Mouse (Mus musculus): ENCODE results near the gene Fbxw2.
"Not testable (repeated sequence)": the region's sequence is repeated elsewhere in the genome, so short reads cannot be mapped to it uniquely, and the experiment has no call there.

Fbxw2 gene

GRCm38 (mm10) chr2:34825827-34826459 is at the start of gene Fbxw2:
Gene Fbxw2 (minus strand): TSS chr2:34826311.
- peak; percentile 92 for DNase-seq

- DNase-seq = no peak
Observed at GRCm38 (mm10) chr2:34874816-34875345, 48.8 kb upstream of the Fbxw2 start, which contains the start of gene Psmd5. Gene Psmd5 (minus strand): TSS chr2:34874968.

DNA sequence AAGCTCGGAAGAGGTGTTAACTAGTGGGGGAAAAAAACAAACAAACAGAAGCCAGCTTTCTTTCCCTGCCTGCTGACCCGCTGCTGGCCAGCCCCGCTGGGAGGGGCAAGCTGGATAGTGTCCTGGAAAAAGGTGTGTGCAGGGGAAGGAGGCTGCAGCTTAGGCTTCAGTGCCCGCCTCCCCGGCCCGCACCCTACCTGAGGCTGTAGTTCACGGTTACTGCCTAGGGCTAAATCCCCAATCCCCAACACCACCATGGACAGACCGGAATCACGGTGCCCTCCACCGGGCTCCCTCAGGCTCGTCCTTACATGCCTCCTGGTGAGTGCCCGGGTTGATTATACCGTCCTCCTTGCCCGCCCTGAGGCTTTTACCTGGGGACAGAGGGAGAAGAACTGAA is 48.2 kb upstream of the Fbxw2 start, which contains the start of gene Cutal:
TSS of gene Cutal (plus strand) at position 126 of the 400 bp plus-strand sequence.
- DNase-seq = no peak

- DNase-seq = peak; percentile 90
Observed at GRCm38 (mm10) chr2:34870520-34871474, 44.7 kb upstream of the Fbxw2 start.

- no peak for DNase-seq
Observed at GRCm38 (mm10) chr2:34869680-34870079, 43.6 kb upstream of the Fbxw2 start.

GRCm38 (mm10) chr2:34857728-34858127 is 31.6 kb upstream of the Fbxw2 start:
- DNase-seq = no peak

DNA sequence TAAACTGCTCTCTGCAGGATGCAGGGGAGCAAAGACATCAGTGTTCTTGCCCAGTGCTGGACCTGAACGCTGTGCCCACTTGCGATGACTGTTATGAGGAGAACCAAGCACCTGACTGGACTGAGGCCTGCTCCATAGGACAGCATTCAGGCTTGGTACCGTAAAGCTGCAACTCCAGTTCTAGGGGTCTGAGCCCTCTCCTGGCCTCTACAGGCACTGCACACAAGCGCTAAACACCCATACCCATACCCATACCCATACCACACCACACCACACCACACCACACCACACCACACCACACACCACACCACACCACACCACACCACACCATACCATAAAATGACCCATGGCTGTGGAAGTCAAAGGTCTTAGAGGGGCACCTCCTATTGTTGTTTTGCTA is 29.2 kb upstream of the Fbxw2 start:
- no peak for DNase-seq

- no peak for DNase-seq
Observed at GRCm38 (mm10) chr2:34847702-34848101, 21.6 kb upstream of the Fbxw2 start.

DNA sequence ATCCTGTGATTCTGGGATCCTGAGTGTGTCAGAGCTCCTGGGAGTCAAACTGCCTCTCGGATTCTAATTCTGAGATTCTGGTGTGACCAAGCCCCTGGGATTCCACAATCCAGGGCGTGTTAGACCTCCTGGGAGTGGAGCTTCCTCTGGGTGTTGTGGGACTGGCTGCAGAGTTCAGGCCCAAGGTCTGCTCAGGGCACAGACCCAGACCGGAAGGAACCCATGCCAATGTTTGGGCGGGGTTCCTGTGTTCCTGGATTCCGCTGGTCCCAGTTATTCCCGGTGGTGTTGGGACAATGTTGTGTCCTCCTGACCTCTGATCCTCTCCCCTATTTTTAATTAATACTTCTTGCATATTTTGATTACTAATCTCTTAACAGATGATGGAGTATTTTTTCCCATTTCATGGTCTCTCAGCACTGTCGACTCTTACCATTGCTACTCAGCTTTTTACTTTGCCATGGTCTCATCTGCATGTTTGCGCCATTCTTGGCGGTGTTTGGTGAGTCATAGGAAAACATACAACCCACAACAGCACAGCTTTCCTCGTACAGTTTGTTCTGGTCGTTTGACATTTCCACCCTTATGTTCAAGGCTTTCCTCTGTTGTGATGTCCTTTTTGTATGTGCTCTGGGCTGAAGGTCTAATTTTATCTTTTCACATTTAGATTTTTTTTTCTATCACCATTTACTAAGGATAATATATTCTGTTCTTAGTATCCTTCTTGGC is 17.3 kb upstream of the Fbxw2 start:
- no peak for DNase-seq

GRCm38 (mm10) chr2:34841706-34842105 is 15.6 kb upstream of the Fbxw2 start:
- no peak for DNase-seq

GRCm38 (mm10) chr2:34840143-34840542 is 14.0 kb upstream of the Fbxw2 start:
- not testable (repeated sequence) for DNase-seq

DNA sequence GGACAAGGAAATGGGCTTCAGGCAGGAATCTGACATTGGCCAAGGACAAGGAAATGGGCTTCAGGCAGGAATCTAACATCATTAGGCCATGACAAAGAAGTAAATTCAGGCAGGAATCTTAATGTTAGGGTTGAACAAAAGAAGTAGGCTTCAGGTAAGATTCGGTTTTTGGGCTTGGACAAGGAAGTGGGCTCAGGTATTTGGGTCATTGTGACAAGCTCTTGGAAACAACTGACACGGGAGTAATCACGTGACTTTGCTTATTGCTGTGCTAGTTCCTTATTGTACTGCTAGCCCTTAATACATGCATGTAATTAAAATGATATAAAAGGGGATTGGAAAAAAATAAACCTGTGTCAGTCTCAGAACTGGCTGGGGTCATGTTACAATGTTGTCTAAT is 9.6 kb upstream of the Fbxw2 start:
- no peak for DNase-seq

- no peak for DNase-seq
Observed at GRCm38 (mm10) chr2:34833624-34834023, 7.5 kb upstream of the Fbxw2 start.

- not testable (repeated sequence) for DNase-seq
Observed at GRCm38 (mm10) chr2:34832766-34833457, 6.8 kb upstream of the Fbxw2 start, which contains the start of gene Gm34653. Gene Gm34653 (plus strand): TSS chr2:34833007.

DNA sequence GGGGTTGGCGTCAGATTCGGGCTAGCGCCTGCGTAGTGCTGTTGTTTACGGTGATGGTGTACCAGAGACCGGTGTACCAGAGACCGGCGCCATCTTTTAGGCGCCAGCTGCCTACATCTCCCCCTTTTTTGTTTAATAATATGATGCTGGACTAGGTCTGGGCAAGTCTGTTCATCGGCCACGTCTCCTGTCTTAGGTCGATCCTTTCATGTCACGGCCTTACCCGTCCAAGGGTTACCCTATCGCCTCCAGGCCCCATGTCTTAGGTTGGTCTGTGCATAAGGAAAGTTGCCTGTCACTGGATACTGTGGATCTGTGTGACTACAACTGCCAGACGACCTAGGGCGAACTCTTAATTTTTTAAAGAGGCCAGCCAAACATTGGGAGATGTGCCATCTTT is 4.0 kb upstream of the Fbxw2 start:
- not testable (repeated sequence) for DNase-seq

DNA sequence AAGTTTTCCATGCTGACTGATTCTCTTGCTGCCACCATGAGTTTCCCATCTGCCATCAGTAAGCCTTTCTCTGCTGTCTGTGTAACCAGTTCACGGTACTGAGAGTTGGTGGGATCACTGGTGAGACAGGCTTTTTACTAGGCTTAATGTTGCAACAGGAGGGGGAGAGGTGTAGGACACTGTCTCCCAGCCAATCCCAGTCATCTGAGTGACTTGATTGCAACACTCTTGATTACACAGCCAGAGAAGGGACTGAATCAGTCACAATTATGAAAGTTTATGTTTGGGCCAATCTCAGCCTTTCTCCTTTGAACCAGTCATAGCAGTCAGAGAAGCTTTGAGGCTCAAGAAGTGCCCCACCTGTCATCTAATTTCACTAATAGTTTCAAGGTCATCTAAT is 1.9 kb upstream of the Fbxw2 start:
- DNase-seq = no peak

DNA sequence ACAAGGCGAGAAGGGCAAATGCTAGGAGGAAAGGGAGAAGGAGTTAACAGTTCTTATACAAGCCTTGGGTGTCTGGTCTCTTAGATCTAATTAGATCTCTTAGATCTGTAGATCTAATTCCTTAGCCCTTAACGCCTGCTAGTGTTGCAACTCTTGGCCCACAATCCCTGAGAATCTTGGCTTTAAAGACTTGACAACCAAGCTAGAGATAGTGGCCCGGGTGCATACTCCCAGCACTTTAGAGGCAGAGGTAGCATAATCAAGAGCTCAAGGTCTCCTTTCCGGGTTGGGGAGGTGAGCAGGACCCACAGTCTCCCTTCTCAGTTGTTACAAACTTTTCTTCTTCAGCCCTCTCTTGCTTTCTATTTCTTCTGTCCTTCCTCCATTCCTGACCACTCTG is 1.5 kb upstream of the Fbxw2 start:
- DNase-seq = no peak

GRCm38 (mm10) chr2:34826460-34827231 is 535 bp upstream of the Fbxw2 start:
- DNase-seq = no peak

DNA sequence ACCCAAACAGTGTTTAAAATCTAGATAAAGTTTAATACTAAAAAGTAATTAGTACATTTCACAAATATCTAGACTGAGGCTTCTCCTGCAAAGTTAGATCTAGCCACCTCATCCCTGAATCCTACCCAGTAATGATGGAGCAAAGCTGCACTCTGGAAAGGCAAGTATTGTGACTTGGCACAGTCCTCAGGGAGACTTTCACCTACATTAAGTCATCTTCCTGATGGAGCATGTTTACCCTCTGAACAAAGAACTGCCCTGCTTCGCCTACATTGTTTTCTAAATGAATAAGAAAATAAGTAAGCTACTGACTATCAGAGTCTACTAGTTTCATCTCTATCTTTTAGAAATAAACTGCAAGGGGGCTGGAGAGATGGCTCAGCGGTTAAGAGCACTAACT is 7.6 kb downstream of the Fbxw2 start:
- no peak for DNase-seq

GRCm38 (mm10) chr2:34815893-34816292 is 10.2 kb downstream of the Fbxw2 start:
- not testable (repeated sequence) for DNase-seq

DNA sequence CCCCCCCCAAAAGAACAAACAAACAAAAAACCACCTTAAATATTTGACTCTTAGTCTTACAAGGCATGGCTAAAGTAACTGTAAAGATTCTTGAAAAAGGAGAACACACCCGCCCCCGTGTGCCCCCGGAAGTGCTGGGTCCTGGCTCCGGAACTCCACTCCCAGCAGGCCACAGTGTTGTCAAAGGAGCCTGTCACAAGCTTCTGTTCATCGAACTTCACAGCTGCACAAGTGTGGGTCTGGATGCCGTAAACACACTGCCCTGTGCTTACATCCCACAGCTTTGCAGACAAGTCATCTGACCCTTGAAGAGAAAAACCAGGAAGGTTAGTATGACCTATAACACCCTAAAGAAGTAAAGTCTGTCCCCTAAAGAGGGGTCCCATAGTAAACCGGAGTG is 13.4 kb downstream of the Fbxw2 start:
- DNase-seq = no peak
